Mouse (Mus musculus) ES-Bruce4 (cell line): ENCODE measurements at regions not wholly inside any gene's neighbourhood (a gene's known extent, or its start where the extent isn't known, plus 50 kb on each side); places are given as distances from the start of the nearest gene placed in this dataset.

Experiments
- CTCF ChIP-seq: IDR thresholded peaks from one replicate; pipeline ENCODE4 v1.8.1; 2011; ENCODE audit warnings: low read depth, low read length
- EP300 ChIP-seq: IDR thresholded peaks from 2 replicates; pipeline ENCODE4 v1.6.1; 2011; ENCODE audit warnings: low read depth, low read length; ENCODE audit not compliant: insufficient read depth
- POLR2A ChIP-seq: IDR thresholded peaks from one replicate; pipeline ENCODE4 v1.8.1; 2011; ENCODE audit warnings: low read length; ENCODE audit not compliant: insufficient read depth

DNA sequence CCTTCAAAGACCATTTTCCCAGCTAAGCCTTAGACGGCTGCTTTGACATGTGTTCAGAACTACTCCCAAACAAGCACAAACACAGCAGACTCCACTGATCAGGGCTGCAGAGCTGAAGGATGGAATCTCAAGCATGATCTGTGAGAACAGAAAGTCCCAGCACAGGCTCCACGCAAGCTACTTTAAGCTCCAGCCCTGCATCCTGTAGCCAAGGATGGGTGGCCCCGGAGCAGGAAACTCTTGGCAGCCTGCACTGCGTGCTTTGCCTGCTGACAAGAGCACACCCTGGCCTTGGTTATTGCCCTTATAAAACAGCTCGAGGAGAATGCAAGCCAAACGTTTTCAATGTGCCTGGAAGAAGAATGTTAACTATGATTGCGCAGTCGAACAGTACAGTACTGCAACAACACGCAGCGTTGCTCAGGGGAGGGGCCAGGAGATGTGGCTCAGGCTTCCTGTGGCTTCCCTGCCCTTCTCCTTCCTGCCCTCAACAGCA, 581.5 kb upstream of the Klf4 start:
- TF ChIP-seq CTCF (no peak), EP300 (no peak), POLR2A (no peak)
